Mouse (Mus musculus): ENCODE results near the gene Kri1.
A peak's percentile ranks its signal among the peaks of the same experiment; 100 is the strongest.
"Not testable (repeated sequence)": the region's sequence is repeated elsewhere in the genome, so short reads cannot be mapped to it uniquely, and the experiment has no call there.

The Kri1 gene

GRCm38 (mm10) chr9:21315421-21315820, 27.7 kb upstream of the Kri1 start:
- ATAC-seq (ENCODE audit: low TSS enrichment) = peak; percentile 53; the same call in 1 of the 2 replicates

DNA sequence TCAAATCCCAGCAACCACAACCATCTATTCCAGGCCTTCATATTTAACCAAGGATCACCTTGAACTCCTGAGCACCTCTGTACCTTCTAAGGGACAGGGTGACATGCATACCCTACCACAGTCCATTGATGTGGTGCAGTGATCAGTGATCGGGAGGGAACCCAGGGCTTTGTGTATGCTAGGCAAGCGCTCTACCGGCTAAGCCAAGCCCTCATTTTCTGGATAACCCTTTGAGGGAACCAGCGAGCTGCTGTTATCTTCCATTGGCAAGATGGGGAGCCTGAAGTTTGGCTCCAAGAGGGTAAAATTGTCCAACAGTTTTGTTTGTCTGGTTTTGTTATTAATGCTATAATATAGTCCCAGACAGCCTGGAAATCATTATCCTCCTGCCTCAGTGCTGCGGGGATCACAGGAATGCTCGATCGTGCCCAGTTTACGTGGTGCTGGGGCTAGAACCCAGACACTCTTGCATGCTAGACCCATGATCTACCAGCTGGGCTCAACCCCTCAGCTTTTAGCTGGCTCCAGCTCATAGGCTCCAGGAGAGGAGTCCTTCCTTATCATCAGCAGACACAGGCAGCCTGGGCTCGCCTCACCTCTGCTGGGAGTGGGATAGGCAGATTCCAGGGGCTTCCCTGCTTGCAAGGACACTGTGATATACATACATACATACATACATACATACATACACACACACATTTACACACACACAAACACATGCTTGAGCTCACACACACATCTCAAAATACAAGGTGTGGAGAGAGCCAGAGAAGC, 26.8 kb upstream of the Kri1 start:
- ATAC-seq (ENCODE audit: low TSS enrichment) = no peak

GRCm38 (mm10) chr9:21313394-21313793, 25.6 kb upstream of the Kri1 start:
- ATAC-seq (ENCODE audit: low TSS enrichment) = peak; percentile 60; the same call in 1 of the 2 replicates

DNA sequence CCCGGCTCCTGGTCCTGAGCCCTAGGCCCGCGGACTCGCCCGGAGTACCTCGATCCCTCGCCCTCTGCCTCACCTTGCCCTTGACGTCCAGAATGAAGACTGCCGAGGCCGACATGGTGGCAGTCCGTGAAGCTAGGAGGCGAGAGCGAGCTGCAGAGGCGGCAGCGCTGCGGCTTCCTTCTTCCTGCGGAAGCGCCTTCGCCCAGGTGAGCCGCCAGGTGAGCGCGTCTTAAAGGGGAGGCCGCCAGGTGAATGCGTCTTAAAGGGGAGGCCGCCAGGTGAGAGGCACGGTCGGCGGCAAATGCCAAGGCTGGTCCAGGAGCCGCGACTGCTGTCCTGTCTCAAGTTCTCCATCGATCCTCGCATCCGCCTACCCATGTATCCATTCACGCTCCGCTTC, 24.4 kb upstream of the Kri1 start, which contains the start of gene Ap1m2:
Gene Ap1m2, minus strand, starts transcription at position 204 of the 400 bp plus-strand sequence.
- no peak for ATAC-seq (ENCODE audit: low TSS enrichment)

DNA sequence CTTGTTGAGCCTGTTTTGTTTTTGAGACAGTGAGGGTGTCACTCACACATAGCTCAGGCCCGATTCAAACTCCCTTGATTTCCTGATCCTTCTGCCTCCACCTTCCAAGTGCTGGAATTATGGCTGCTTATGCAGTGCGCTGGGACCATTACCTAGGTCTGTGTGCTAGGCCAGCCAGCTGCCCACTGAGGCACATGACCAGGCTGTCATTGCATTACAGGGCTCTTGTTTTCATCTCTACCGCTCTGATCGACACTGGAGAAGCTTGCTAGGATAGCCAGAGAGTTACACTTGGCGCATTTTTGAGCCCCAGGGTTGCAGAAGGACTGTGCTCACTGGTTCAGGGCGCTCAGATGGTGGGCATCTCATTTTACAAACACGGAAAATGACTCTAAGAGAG, 23.9 kb upstream of the Kri1 start:
- ATAC-seq (ENCODE audit: low TSS enrichment) = no peak

DNA sequence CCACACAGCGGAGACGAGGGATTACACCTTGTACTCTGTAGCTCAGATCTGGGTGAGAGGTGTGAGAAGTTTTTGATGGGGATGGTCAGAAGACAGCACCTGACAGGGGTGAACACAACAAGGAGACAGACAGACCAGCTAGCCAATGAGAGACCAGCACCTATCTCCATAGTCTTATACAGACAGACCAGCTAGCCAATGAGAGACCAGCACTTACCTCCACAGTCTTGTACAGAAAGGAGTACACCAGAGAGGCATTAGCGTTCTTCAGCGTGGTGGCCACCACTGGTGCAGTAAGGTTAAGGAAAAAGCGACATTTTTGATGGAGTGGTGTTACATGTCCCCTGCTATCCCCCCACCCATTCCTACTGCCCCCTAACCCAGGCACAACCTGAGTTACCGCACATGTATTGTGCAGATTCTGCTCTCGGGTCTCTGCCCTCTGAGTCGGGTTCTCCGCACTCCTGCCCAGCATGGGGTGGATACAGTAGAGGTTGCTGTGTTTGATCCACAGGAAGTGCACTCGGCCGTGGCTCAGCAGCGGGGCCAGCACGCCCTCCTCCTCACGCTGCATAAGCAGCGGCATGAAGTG, 21.5 kb upstream of the Kri1 start:
- peak; percentile 41; the same call in 1 of the 2 replicates for ATAC-seq (ENCODE audit: low TSS enrichment)

GRCm38 (mm10) chr9:21305065-21305464, 17.3 kb upstream of the Kri1 start:
- no peak for ATAC-seq (ENCODE audit: low TSS enrichment)

DNA sequence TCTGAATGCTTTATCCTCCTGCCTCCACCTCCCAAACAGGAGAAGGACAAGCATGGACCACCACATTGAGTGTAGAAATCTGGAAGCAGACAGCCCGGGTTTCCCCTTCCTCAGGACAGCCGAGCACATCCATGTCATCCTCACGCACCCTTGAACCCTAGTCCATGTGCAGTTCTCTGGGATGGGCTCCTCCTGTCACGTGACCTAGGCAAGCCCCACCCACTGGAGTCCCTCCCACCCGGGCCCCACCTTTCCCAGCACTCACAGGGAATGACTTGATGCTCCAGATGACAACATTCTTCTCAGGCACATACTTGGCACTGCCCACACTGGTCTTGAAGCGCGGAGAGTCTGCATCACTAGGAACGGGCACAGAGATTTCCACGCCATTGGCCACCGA, 11.2 kb upstream of the Kri1 start:
- no peak for ATAC-seq (ENCODE audit: low TSS enrichment)

DNA sequence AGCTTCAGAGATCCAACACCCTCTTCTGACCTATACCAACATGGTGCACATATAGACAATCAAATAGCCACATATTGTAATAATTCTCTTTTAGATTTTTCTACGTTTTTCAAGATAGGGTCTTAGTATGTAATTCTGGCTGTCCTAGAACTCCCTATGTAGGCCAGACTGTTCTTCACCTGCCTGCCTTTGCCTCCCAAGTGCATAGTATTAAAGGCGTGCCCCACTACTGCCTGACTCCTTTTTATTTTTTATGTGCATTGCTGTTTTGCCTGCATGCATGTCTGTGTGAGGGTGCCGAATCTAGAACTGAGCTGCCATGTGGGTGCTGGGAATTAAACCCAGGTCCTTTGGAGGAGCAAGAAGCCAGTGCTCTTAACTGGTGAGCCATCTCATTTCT, 4.5 kb upstream of the Kri1 start:
- no peak for ATAC-seq (ENCODE audit: low TSS enrichment)

DNA sequence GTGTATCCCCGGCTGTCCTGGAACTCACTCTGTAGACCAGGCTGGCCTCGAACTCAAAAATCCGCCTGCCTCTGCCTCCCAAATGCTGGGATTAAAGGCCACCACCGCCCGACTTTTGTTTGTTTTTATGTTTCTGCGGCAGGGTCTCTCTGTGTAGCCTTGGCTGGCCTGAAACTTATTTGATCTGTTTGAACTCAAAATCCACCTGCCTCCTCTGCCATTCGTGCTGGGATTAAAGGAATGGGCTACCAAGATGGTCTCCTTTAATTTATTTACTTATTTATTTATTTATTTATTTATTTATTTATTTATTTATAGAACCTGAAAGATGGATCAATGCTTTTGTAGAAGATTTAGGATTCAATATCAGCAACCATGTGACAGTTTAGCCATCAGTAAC, 4.1 kb upstream of the Kri1 start:
- ATAC-seq (ENCODE audit: low TSS enrichment) = not testable (repeated sequence)

- ATAC-seq (ENCODE audit: low TSS enrichment) = peak; percentile 85
Observed at GRCm38 (mm10) chr9:21291022-21291787, 3.4 kb upstream of the Kri1 start, which contains the start of gene Cdkn2d. TSS of gene Cdkn2d (minus strand) at chr9:21291407.

GRCm38 (mm10) chr9:21290589-21290988, 2.8 kb upstream of the Kri1 start:
- ATAC-seq (ENCODE audit: low TSS enrichment) = no peak

GRCm38 (mm10) chr9:21289337-21289671, 1.5 kb upstream of the Kri1 start:
- ATAC-seq (ENCODE audit: low TSS enrichment) = no peak

GRCm38 (mm10) chr9:21288404-21289336, 901 bp upstream of the Kri1 start:
- ATAC-seq (ENCODE audit: low TSS enrichment) = no peak

DNA sequence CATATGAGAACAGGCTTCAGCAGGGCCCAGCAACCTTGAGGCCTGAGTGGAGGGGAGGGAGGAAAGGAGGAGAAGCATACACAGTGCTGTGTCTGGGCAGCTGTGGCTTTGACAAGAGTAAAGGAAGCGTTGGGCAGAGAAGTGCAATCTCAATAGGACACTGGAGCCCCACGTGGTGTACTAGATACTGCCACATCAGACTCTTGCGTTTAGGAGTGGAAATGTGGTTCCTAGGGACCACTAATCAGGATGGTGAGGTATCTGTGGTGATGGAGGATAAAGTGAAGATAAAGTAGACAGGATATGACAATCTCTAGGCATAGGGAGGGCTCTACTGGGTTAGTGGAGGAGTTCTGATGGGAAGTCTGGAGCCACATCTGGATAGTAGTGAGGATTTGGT, 1.0 kb downstream of the Kri1 start:
- no peak for ATAC-seq (ENCODE audit: low TSS enrichment)

GRCm38 (mm10) chr9:21283994-21284393, 3.8 kb downstream of the Kri1 start:
- no peak for ATAC-seq (ENCODE audit: low TSS enrichment)

- no peak for ATAC-seq (ENCODE audit: low TSS enrichment)
Observed at GRCm38 (mm10) chr9:21283591-21283990, 4.2 kb downstream of the Kri1 start.

GRCm38 (mm10) chr9:21277776-21278175, 10.0 kb downstream of the Kri1 start:
- no peak for ATAC-seq (ENCODE audit: low TSS enrichment)

GRCm38 (mm10) chr9:21276307-21276706, 11.5 kb downstream of the Kri1 start:
- no peak for ATAC-seq (ENCODE audit: low TSS enrichment)

DNA sequence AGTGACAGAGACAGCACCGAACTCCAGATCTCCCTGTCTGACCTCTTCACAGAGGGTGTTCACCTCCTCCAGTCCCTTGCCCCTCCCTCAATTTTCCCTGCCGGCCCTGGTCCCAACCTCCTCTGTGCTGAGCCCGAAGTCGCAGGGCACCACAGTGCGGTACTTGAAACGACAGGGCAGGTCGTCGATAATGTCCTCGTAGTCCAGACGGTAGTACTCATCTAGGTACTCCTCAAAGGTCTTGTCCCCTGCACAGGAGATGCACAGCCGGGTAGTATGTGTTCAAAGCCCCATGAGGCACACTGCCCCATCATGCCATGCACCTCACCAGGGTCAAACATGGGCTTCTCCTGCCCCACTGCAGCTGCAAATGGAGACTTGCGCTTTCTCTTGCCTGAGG, 12.0 kb downstream of the Kri1 start:
- ATAC-seq (ENCODE audit: low TSS enrichment) = no peak

- ATAC-seq (ENCODE audit: low TSS enrichment) = no peak
Observed at GRCm38 (mm10) chr9:21275013-21275710, 12.6 kb downstream of the Kri1 start.
